Mouse (Mus musculus) heart, embryonic 15.5 days (tissue): ENCODE results near the gene Pold1. TPM values are rescaled to one million over a fixed set of nuclear protein-coding genes. Genes with fewer than 3 reads are reported as not detected.
A peak's percentile ranks its signal among the peaks of the same experiment; 100 is the strongest.

Experiments
- ATAC-seq: fragments of 200-750 bp; cut with Nextera tagmentation; replicated peaks from 2 replicates; pipeline ENCODE4 v1.8.0; 2017; ENCODE audit warnings: low read depth, moderate TSS enrichment; ENCODE audit not compliant: insufficient number of reproducible peaks, insufficient read depth, low FRiP score
- H3K27ac ChIP-seq: fragments of 300-500 bp; sonication (generic); 2 replicates; pipeline ENCODE4 v1.5.1; 2015; ENCODE audit warnings: mild to moderate bottlenecking, inconsistent platforms
- H3K27me3 ChIP-seq: fragments of 300-500 bp; sonication (generic); 2 replicates; pipeline ENCODE4 v1.6.1; 2015; ENCODE audit warnings: inconsistent platforms
- H3K36me3 ChIP-seq: fragments of 300-500 bp; sonication (generic); 2 replicates; pipeline ENCODE4 v1.6.1; 2015; ENCODE audit warnings: mild to moderate bottlenecking, inconsistent platforms
- H3K4me1 ChIP-seq: fragments of 300-500 bp; sonication (generic); replicated peaks from 2 replicates; pipeline ENCODE4 v1.6.1; 2015; ENCODE audit warnings: inconsistent platforms
- H3K4me2 ChIP-seq: fragments of 300-500 bp; sonication (generic); 2 replicates; pipeline ENCODE4 v1.6.1; 2015; ENCODE audit warnings: inconsistent platforms, mild to moderate bottlenecking, moderate library complexity
- H3K4me3 ChIP-seq: fragments of 300-500 bp; sonication (generic); 2 replicates; pipeline ENCODE4 v1.5.1; 2015; ENCODE audit warnings: mild to moderate bottlenecking, inconsistent platforms
- H3K9ac ChIP-seq: fragments of 300-500 bp; sonication (generic); 2 replicates; pipeline ENCODE4 v1.6.1; 2015; ENCODE audit warnings: mild to moderate bottlenecking, inconsistent platforms
- H3K9me3 ChIP-seq: fragments of 300-500 bp; sonication (generic); replicated peaks from 2 replicates; pipeline ENCODE4 v1.6.1; 2016; ENCODE audit warnings: inconsistent platforms
- WGBS: fragments of 180-500 bp; shearing (Covaris S2); methylation state at CpG from one replicate; pipeline ENCODE4 v1.1.7; 2015; ENCODE audit warnings: mixed read lengths; 5-methylcytosine and 5-hydroxymethylcytosine counted together
- polyA plus RNA-seq: library from polyadenylated mRNA; unstranded; fragments of >200 nt; fragmentation: Nextera tagmentation; extraction: Ambion mirVana; gene quantifications from 2 replicates; pipeline ENCODE4 v1.2.1, GENCODE M21; 2015

Pold1 gene
- polyA plus RNA-seq, 1 experiment from 2014 or later: 41.7 TPM

GRCm38 (mm10) chr7:44524502-44524901 is 24.1 kb downstream of the Pold1 start, which contains the start of gene Mybpc2:
Gene Mybpc2, minus strand, starts transcription at chr7:44524656.
- H3K27me3 ChIP-seq: peaks cover 52% of the 10 kb centered on the region
- no peaks in the 10 kb centered on the region for H3K9me3 ChIP-seq
- H3K4me2 ChIP-seq: peak within 1 kb of the TSS; percentile 64
- peaks cover 31% of the 10 kb centered on the region for H3K4me1 ChIP-seq
- WGBS: 24% methylated on average over 12 of the region's 12 CpGs
- H3K4me3 ChIP-seq: peak within 1 kb of the TSS; percentile 30
- H3K27ac ChIP-seq: peak within 1 kb of the TSS; percentile 61
- no peaks in the 10 kb centered on the region for H3K36me3 ChIP-seq
- ATAC-seq: peak; percentile 27; the same call in 1 of the 2 replicates
- H3K9ac ChIP-seq: peak within 1 kb of the TSS; percentile 43

GRCm38 (mm10) chr7:44523056-44523455 is 25.6 kb downstream of the Pold1 start:
- Histone ChIP-seq H3K4me2 (no peak overlapping the region), H3K4me1 (peaks cover 25% of the 10 kb centered on the region), H3K9ac (no peak overlapping the region), H3K27me3 (peaks cover 48% of the 10 kb centered on the region), H3K9me3 (no peaks in the 10 kb centered on the region), H3K4me3 (no peak overlapping the region), H3K36me3 (no peaks in the 10 kb centered on the region), H3K27ac (no peak overlapping the region)
- ATAC-seq: no peak
- 72% methylated on average over 2 of the region's 2 CpGs for WGBS

GRCm38 (mm10) chr7:44521710-44522109 is 26.9 kb downstream of the Pold1 start:
- WGBS: 2% methylated on average over 20 of the region's 20 CpGs

GRCm38 (mm10) chr7:44520990-44521389 is 27.7 kb downstream of the Pold1 start:
- Histone ChIP-seq H3K4me3 (no peak overlapping the region), H3K27me3 (peaks cover 56% of the 10 kb centered on the region), H3K27ac (no peak overlapping the region), H3K4me2 (no peak overlapping the region), H3K36me3 (no peaks in the 10 kb centered on the region), H3K9me3 (no peaks in the 10 kb centered on the region), H3K4me1 (peaks cover 21% of the 10 kb centered on the region), H3K9ac (no peak overlapping the region)
- ATAC-seq: no peak
- 74% methylated on average over 3 of the region's 3 CpGs for whole genome bisulfite sequencing

More at GRCm38 (mm10) chr7:44521710-44522109, 26.9 kb downstream of the Pold1 start:
- H3K4me3 ChIP-seq: peak overlapping the region; percentile 4
- peaks cover 21% of the 10 kb centered on the region for H3K4me1 ChIP-seq
- H3K4me2 ChIP-seq: peak overlapping the region; percentile 36; the same call in 1 of the 2 replicates
- H3K9ac ChIP-seq: no peak overlapping the region
- H3K9me3 ChIP-seq: no peaks in the 10 kb centered on the region
- peak; percentile 15; the same call in 1 of the 2 replicates for ATAC-seq
- no peak overlapping the region for H3K27ac ChIP-seq
- peaks cover 56% of the 10 kb centered on the region for H3K27me3 ChIP-seq
- H3K36me3 ChIP-seq: no peaks in the 10 kb centered on the region

- H3K36me3 ChIP-seq: no peaks in the 10 kb centered on the region
- H3K9me3 ChIP-seq: no peaks in the 10 kb centered on the region
- H3K27me3 ChIP-seq: peaks cover 65% of the 10 kb centered on the region
- H3K27ac ChIP-seq: no peak overlapping the region
- peaks cover 6% of the 10 kb centered on the region for H3K4me1 ChIP-seq
- no peak overlapping the region for H3K4me2 ChIP-seq
- WGBS: 64% methylated on average over 9 of the region's 9 CpGs
- H3K9ac ChIP-seq: no peak overlapping the region
- no peak for ATAC-seq
- H3K4me3 ChIP-seq: no peak overlapping the region
Measured at GRCm38 (mm10) chr7:44519240-44519913, 29.3 kb downstream of the Pold1 start.

- no peak for ATAC-seq
- Histone ChIP-seq H3K27me3 (peaks cover 18% of the 10 kb centered on the region), H3K4me3 (no peak overlapping the region), H3K36me3 (no peaks in the 10 kb centered on the region), H3K27ac (no peak overlapping the region), H3K9me3 (no peaks in the 10 kb centered on the region), H3K9ac (no peak overlapping the region), H3K4me2 (no peak overlapping the region), H3K4me1 (no peaks in the 10 kb centered on the region)
Measured at GRCm38 (mm10) chr7:44507491-44507890, 41.2 kb downstream of the Pold1 start.

GRCm38 (mm10) chr7:44501563-44502115 is 47.0 kb downstream of the Pold1 start:
- H3K36me3 ChIP-seq: no peaks in the 10 kb centered on the region
- no peak overlapping the region for H3K9ac ChIP-seq
- WGBS: 38% methylated on average over 5 of the region's 5 CpGs
- no peak overlapping the region for H3K4me2 ChIP-seq
- peaks cover 15% of the 10 kb centered on the region for H3K27me3 ChIP-seq
- ATAC-seq: no peak
- H3K4me3 ChIP-seq: no peak overlapping the region
- peaks cover 5% of the 10 kb centered on the region for H3K4me1 ChIP-seq
- H3K9me3 ChIP-seq: no peaks in the 10 kb centered on the region
- no peak overlapping the region for H3K27ac ChIP-seq

- no peak overlapping the region for H3K4me2 ChIP-seq
- H3K27me3 ChIP-seq: peaks cover 15% of the 10 kb centered on the region
- no peak for ATAC-seq
- H3K4me3 ChIP-seq: no peak overlapping the region
- H3K9me3 ChIP-seq: no peaks in the 10 kb centered on the region
- WGBS: 46% methylated on average over 20 of the region's 20 CpGs
- H3K9ac ChIP-seq: no peak overlapping the region
- no peak overlapping the region for H3K27ac ChIP-seq
- H3K36me3 ChIP-seq: no peaks in the 10 kb centered on the region
- peaks cover 14% of the 10 kb centered on the region for H3K4me1 ChIP-seq
Measured at GRCm38 (mm10) chr7:44500046-44500445, 48.6 kb downstream of the Pold1 start.

GRCm38 (mm10) chr7:44498922-44499321 is 49.7 kb downstream of the Pold1 start:
- ATAC-seq: no peak
- H3K4me1 ChIP-seq: peaks cover 18% of the 10 kb centered on the region
- H3K27ac ChIP-seq: no peak overlapping the region
- no peaks in the 10 kb centered on the region for H3K36me3 ChIP-seq
- peaks cover 15% of the 10 kb centered on the region for H3K27me3 ChIP-seq
- WGBS: 52% methylated on average over 1 of the region's 1 CpGs
- no peak overlapping the region for H3K9ac ChIP-seq
- no peak overlapping the region for H3K4me3 ChIP-seq
- no peak overlapping the region for H3K4me2 ChIP-seq
- H3K9me3 ChIP-seq: no peaks in the 10 kb centered on the region

GRCm38 (mm10) chr7:44497361-44498055 is 51.1 kb downstream of the Pold1 start:
- ATAC-seq: no peak
- no peak overlapping the region for H3K27ac ChIP-seq
- no peaks in the 10 kb centered on the region for H3K9me3 ChIP-seq

GRCm38 (mm10) chr7:44496771-44497109 is 51.9 kb downstream of the Pold1 start:
- ATAC-seq: no peak
- under 1% methylated on average over 26 of the region's 26 CpGs for WGBS
- Histone ChIP-seq H3K4me1 (peaks cover 18% of the 10 kb centered on the region), H3K27ac (peak overlapping the region; percentile 95), H3K27me3 (peaks cover 15% of the 10 kb centered on the region), H3K4me2 (peak overlapping the region; percentile 90), H3K36me3 (peaks cover 15% of the 10 kb centered on the region), H3K9ac (peak overlapping the region; percentile 84), H3K4me3 (peak overlapping the region; percentile 84), H3K9me3 (no peaks in the 10 kb centered on the region)

More at GRCm38 (mm10) chr7:44497361-44498055, 51.1 kb downstream of the Pold1 start:
- peaks cover 15% of the 10 kb centered on the region for H3K27me3 ChIP-seq
- H3K4me3 ChIP-seq: peak overlapping the region; percentile 84; the same call in 1 of the 2 replicates
- peaks cover 7% of the 10 kb centered on the region for H3K36me3 ChIP-seq
- H3K9ac ChIP-seq: no peak overlapping the region
- WGBS: 83% methylated on average over 10 of the region's 10 CpGs
- peak overlapping the region; percentile 90 for H3K4me2 ChIP-seq
- H3K4me1 ChIP-seq: peaks cover 18% of the 10 kb centered on the region
